Comparison of ENCODE assay signal across 21 mouse cellular contexts in the genomic region with DNA sequence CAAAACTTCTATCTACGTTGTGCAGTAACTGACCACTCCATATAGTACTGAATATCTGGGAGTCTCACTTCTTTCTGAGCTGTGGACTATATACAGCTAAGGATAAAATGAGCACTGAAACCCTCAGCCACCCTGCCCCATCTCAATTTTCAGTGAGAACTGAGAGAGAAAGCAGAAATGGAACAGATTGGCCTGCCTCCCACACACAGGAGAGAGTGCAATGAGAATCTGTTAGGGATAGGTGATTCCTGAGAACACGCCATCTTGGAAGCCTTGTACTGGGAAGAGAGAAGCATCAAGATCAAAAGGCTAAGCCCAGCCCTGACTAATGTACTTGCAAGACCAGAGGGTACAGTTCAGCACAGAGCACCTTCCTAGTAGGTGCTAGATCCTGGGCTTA. TPM values are rescaled to one million over a fixed set of nuclear protein-coding genes. Genes with fewer than 3 reads are reported as not detected.
DNase-seq lines count a peak whose midpoint lies in the region; ATAC-seq lines count a peak whose summit lies in the region.
"Had no signal": no experiment of that assay in that cellular context is flagged by ENCODE, and none has a peak within 500 bp of the region (broad histone marks: within the 10 kb centered on the region; RNA-seq: fewer than 3 reads in every experiment).

No protein-coding gene starts in this region.

- no peak for ATAC-seq in erythroid progenitor cell, adult 5-6 weeks (replicated peaks; ENCODE audit: low FRiP score, poor library complexity, severe bottlenecking)
- ATAC-seq: CD4-positive, CD25-positive, alpha-beta regulatory T cell, adult 4 months; forebrain, postnatal 0 days; inflammation-experienced regulatory T-cells, adult 6 months; liver, embryonic 12.5 days had no signal

- peak; percentile 40 for DNase-seq in heart, adult 11 months
- DNase-seq in heart, adult 8-10 months (ENCODE audit: low spot score): no peak
- peak; percentile 48 for DNase-seq in right cerebral cortex, adult 18-20 months
- no peak for DNase-seq in right cerebral cortex, postnatal 36 days (ENCODE audit: low spot score in 2 of 2)
- peak; percentile 51 for DNase-seq in layer of hippocampus, adult 11-12 months (ENCODE audit: low spot score)
- peak; percentile 70 for DNase-seq in layer of hippocampus, adult 9-11 months
- DNase-seq: adrenal gland, postnatal 14 days; cerebellum, adult 8-10 months; forebrain, postnatal 0 days; heart, postnatal 14 days; kidney, adult 9 months; kidney, postnatal 25 days; lung, adult 18-20 months; lung, postnatal 10 days had no signal

RNA-seq across cellular contexts. Expression of a gene that starts 2.6 kb away (rescaled TPM):
- total RNA-seq in heart, adult 8-10 months (2022): not detected
- total RNA-seq in erythroid progenitor cell, adult 5-6 weeks (2015; ENCODE audit: low replicate concordance): not detected in 2 replicates
- total RNA-seq in erythroid progenitor cell, adult 5-6 weeks (2017; ENCODE audit: low replicate concordance): not detected in 2 replicates
- total RNA-seq: adrenal gland, postnatal 14 days; forebrain, postnatal 0 days; gastrocnemius, adult 18-20 months; heart, postnatal 14 days; layer of hippocampus, postnatal 36 days; left cerebral cortex, postnatal 10 days had no signal

RNA-seq across cellular contexts. Expression of a gene that starts 2.9 kb away (rescaled TPM):
- total RNA-seq in heart, adult 8-10 months (2022): 10 to 100 TPM; 17.4 to 22.6 (median 20.4) TPM
- 6.5 and 9.6 TPM in 2 replicates for total RNA-seq in erythroid progenitor cell, adult 5-6 weeks (2015; ENCODE audit: low replicate concordance)
- 2.6 and 4.8 TPM in 2 replicates for total RNA-seq in erythroid progenitor cell, adult 5-6 weeks (2017; ENCODE audit: low replicate concordance)

RNA-seq across cellular contexts. Expression of a gene that starts 33.7 kb away (rescaled TPM):
- total RNA-seq in heart, adult 8-10 months (2022): not detected
- total RNA-seq in erythroid progenitor cell, adult 5-6 weeks (2015; ENCODE audit: low replicate concordance): not detected in 2 replicates
- not detected in 2 replicates for total RNA-seq in erythroid progenitor cell, adult 5-6 weeks (2017; ENCODE audit: low replicate concordance)
- total RNA-seq: adrenal gland, postnatal 14 days; gastrocnemius, adult 18-20 months; heart, postnatal 14 days had no signal

Comparison
In these comparisons a context has a peak if more than half of its experiments do, and no peak if none do; other contexts are left out.
1. DNase-seq: peak in heart, adult 11 months (single experiment), right cerebral cortex, adult 18-20 months (single experiment), layer of hippocampus, adult 11-12 months (single experiment) and layer of hippocampus, adult 9-11 months (single experiment); none in heart, adult 8-10 months (single experiment) and right cerebral cortex, postnatal 36 days (0 of 2).